Mouse (Mus musculus) cerebellum, adult (tissue): ENCODE measurements at regions not wholly inside any gene's neighbourhood (a gene's known extent, or its start where the extent isn't known, plus 50 kb on each side); places are given as distances from the start of the nearest gene placed in this dataset.
A peak's percentile ranks its signal among the peaks of the same experiment; 100 is the strongest.

Experiments
- ATAC-seq: cut with Nextera tagmentation; 2 replicates; pipeline ENCODE4 v1.9.2; 2017; ENCODE audit warnings: mild to moderate bottlenecking, moderate library complexity, mixed read lengths; ENCODE audit not compliant: insufficient number of reproducible peaks, low FRiP score, low TSS enrichment

- ATAC-seq: no peak
Measured at GRCm38 (mm10) chr6:35458250-35458649, 81.4 kb downstream of the Mtpn start.

DNA sequence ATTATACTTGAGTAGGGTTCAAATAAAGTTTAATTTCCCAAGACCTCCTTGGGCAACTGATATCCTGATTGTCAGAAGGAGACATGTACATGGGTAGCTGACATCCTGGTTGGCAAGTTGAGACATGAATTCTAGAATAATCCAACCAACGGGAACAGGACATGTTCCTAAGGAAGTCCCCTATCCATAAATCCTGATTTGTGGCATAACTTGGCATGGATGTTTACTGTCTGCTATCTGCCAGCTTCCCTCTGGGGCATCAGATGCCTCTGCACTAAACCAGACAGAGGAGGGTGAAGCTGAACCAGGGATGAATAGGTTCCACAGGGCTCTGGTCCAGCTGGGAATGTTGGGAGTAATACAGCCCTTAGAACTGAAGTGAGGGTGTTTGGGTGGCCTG is 94.7 kb downstream of the Mtpn start:
- no peak for ATAC-seq

DNA sequence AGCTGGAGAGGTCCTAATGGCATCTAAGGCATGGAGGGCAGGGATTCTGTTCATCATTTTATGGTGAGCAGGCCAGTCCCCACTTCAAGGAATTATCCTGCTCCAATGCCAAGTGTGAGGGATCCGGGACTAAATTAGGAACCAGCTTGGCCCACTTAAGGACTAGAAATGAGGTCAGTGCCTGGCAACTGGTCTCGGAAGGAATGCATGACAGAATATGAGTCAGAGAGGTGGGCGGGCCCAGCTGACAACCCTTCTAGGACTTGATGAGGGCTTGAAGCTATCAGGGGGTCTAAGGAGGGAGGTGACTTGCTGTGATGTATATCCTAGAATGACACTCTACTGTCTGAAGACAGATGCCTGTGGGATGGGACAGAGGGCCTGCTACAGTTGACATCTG is 100.4 kb upstream of the Fam180a start:
- ATAC-seq: peak; percentile 74

GRCm38 (mm10) chr6:35424521-35424920 is 98.6 kb upstream of the Fam180a start:
- no peak for ATAC-seq

DNA sequence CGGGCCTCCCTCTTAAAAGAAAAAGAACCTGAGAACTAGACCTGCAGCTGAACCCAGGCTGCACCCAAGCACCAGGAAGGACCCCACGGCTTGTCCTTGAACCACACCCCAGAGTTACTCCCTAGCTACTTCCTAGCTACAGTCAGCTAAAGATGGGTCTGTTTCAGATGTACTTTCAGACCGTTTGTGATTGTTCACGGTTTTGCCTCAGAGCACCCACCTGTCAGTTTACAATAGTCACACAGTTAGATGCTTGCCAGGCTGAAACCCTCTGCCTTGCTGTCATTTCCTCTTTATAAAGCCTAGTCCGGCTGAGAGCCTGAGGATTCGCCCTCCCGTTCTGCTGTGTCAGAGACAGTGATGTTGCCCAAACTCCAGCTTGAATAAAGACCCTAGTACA is 95.0 kb upstream of the Fam180a start:
- no peak for ATAC-seq

DNA sequence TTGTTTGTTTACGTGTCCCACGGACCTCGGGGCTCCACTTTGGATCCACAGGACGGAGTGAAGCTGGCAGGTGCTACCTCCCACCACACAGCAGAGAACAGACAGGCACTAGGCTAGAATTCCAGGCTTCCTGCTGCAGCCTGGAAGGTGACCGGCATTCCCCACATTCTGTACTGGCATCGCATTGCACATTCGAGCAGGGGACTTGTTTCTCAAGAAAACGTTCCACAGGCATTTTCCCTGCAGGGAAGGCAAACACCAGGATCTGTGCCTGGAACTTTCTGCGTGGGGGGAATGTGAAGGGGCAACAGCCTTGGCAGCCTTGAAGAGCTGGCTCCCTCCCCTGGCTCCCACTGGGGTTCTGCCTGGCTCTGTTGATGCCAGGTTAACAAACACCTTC is 79.1 kb upstream of the Fam180a start:
- ATAC-seq: peak; percentile 67; the same call in 1 of the 2 replicates

GRCm38 (mm10) chr6:35403341-35403910 is 77.5 kb upstream of the Fam180a start:
- 0 out of 2 replicates have a peak, but pooled peaks have one; percentile 8 for ATAC-seq

- ATAC-seq: no peak
Measured at GRCm38 (mm10) chr6:35395726-35396125, 69.8 kb upstream of the Fam180a start.

- ATAC-seq: no peak
Measured at GRCm38 (mm10) chr6:35388827-35389226, 62.9 kb upstream of the Fam180a start.

DNA sequence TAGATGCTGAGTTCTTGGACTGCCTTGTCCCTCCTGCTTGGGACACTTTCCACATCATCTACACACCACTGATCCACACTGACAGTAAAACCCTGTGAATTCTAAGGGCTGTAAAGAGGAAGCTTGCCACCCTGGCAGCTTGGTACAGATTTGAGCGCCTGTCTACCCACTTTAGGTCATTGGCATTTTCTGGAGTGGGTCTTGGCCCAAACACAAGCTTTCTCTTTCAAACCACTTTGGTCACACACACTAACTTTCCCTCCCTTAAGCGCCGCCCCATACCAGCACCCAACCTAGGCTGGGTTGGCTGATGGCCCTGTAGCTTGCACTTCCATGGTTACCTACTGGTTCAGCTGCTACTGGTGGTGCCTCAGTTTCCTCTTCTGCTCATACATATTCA is 55.6 kb upstream of the Fam180a start:
- ATAC-seq: no peak

- peak; percentile 49; the same call in 1 of the 2 replicates for ATAC-seq
Measured at GRCm38 (mm10) chr6:35380721-35381466, 55.0 kb upstream of the Fam180a start.

GRCm38 (mm10) chr6:35379890-35380289 is 53.9 kb upstream of the Fam180a start:
- ATAC-seq: peak; percentile 59; the same call in 1 of the 2 replicates

DNA sequence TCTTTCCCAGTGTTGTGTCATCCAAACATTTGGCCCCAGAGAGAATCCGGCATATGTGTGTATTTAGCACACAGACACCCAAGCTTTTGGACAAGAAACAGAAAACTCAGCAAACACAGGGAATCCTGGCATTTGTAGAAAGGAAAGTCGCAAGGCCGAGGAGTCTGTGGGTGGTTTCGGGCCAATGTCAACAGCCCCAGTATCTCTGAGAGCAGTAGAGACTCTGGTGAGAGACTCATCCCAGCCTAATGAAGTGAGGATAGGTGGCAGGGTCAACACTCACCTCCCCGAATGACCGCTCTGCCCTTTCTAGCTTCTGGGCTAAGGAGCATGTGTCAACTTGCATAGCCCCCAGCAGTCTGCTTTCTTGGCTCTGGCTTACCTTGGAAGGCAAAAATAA is 52.9 kb upstream of the Fam180a start:
- ATAC-seq: no peak

GRCm38 (mm10) chr6:35377535-35377934 is 51.6 kb upstream of the Fam180a start:
- no peak for ATAC-seq

- no peak for ATAC-seq
Measured at GRCm38 (mm10) chr6:35376526-35376925, 50.6 kb upstream of the Fam180a start.
